Mouse (Mus musculus) stomach, embryonic 16.5 days (tissue): ENCODE data around the gene Agpat4. TPM values are rescaled to one million over a fixed set of nuclear protein-coding genes. Genes with fewer than 3 reads are reported as not detected.

Experiments
- ATAC-seq: fragments of 200-750 bp; cut with Nextera tagmentation; 2 replicates; pipeline ENCODE4 v1.8.0; 2017; ENCODE audit warnings: moderate number of reproducible peaks, moderate TSS enrichment; ENCODE audit not compliant: insufficient read depth, low FRiP score
- H3K27ac ChIP-seq: fragments of 300-500 bp; sonication (generic); 2 replicates; pipeline ENCODE4 v1.5.1; 2014; ENCODE audit warnings: low read length
- H3K27me3 ChIP-seq: fragments of 300-500 bp; sonication (generic); 2 replicates; pipeline ENCODE4 v1.6.1; 2014; ENCODE audit warnings: low read length, control low read depth, mixed read lengths; ENCODE audit not compliant: control insufficient read depth, insufficient read depth
- H3K36me3 ChIP-seq: fragments of 300-500 bp; sonication (generic); 2 replicates; pipeline ENCODE4 v1.6.1; 2014; ENCODE audit warnings: low read length; ENCODE audit not compliant: control insufficient read depth, insufficient read depth
- H3K4me1 ChIP-seq: fragments of 300-500 bp; sonication (generic); 2 replicates; pipeline ENCODE4 v1.6.1; 2014; ENCODE audit warnings: low read length, control low read depth, mixed read lengths; ENCODE audit not compliant: control insufficient read depth, insufficient read depth
- H3K4me2 ChIP-seq: fragments of 300-500 bp; sonication (generic); 2 replicates; pipeline ENCODE4 v1.6.1; 2014; ENCODE audit warnings: low read depth, low read length, mixed read lengths
- H3K4me3 ChIP-seq: fragments of 300-500 bp; sonication (generic); replicated peaks from 2 replicates; pipeline ENCODE4 v1.5.1; 2014; ENCODE audit warnings: mild to moderate bottlenecking, low read length
- H3K9ac ChIP-seq: fragments of 300-500 bp; sonication (generic); 2 replicates; pipeline ENCODE4 v1.6.1; 2014; ENCODE audit warnings: low read length
- H3K9me3 ChIP-seq: fragments of 300-500 bp; sonication (generic); replicated peaks from 2 replicates; pipeline ENCODE4 v1.6.1; 2016; ENCODE audit warnings: low read length, control low read depth; ENCODE audit not compliant: control insufficient read depth
- WGBS: fragments of 180-500 bp; shearing (Covaris S2); extraction: QIAGEN DNeasy Blood & Tissue Kit; methylation state at CpG from one replicate; pipeline ENCODE4 v1.1.7; 2014; 5-methylcytosine and 5-hydroxymethylcytosine counted together
- polyA plus RNA-seq: library from polyadenylated mRNA; unstranded; fragments of >200 nt; fragmentation: Nextera tagmentation; extraction: Ambion mirVana; gene quantifications from 2 replicates; pipeline ENCODE4 v1.2.1, GENCODE M21; 2015

Gene Agpat4
- polyA plus RNA-seq, 1 experiment from 2014 or later = 34.5 TPM

GRCm38 (mm10) chr17:12099415-12099814 lies 19.1 kb upstream of the Agpat4 start:
- Histone ChIP-seq H3K27me3 (no peaks in the 10 kb centered on the region), H3K9me3 (no peaks in the 10 kb centered on the region), H3K9ac (no peak overlapping the region), H3K27ac (no peak overlapping the region), H3K36me3 (no peaks in the 10 kb centered on the region), H3K4me2 (no peak overlapping the region), H3K4me1 (no peaks in the 10 kb centered on the region), H3K4me3 (no peak overlapping the region)
- ATAC-seq = no peak

DNA sequence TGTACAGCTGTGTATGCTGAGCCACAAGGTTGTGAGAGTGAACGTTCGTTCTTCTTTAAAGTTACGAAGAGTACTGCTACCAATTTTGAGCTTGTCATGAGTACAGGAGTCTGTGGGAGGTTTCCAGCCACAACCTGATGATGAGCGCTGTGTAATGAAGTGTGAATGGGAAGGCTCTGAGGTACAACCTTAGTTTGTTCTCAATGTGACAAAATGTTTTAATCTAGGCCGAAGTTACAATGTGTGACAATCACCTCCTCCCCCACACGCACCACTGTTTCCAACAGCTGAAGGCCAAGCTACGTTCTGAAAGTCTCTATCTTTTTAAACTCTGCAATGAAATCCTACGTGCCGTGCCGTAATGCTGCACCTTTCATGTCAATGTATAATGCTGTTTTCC lies 16.2 kb upstream of the Agpat4 start:
- 94% methylated on average over 10 of the region's 10 CpGs for WGBS

DNA sequence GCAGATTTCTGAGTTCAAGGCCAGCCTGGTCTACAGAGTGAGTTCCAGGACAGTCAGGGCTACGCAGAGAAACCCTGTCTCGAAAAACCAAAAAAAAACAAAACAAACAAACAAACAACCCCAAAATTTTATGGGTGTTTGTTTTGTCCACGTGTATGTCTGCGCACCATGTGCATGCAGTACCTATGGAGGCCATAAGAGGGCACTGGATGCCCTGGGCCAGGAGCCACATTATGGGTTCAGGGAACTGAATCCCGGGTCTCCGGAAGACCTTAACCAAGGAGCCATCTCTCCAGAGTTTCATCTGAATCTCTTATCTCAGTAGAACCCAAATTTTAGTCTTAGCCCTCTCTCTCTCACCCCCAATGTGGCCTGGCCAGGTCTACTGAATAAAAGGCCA lies 14.7 kb upstream of the Agpat4 start:
- Histone ChIP-seq H3K9ac (no peak overlapping the region), H3K4me1 (no peaks in the 10 kb centered on the region), H3K36me3 (no peaks in the 10 kb centered on the region), H3K9me3 (no peaks in the 10 kb centered on the region), H3K27me3 (no peaks in the 10 kb centered on the region), H3K4me2 (no peak overlapping the region), H3K4me3 (no peak overlapping the region), H3K27ac (no peak overlapping the region)
- WGBS = 76% methylated on average over 6 of the region's 6 CpGs
- ATAC-seq = no peak

More for the DNA sequence above, 16.2 kb upstream of the Agpat4 start:
- Histone ChIP-seq H3K4me1 (no peaks in the 10 kb centered on the region), H3K27me3 (no peaks in the 10 kb centered on the region), H3K9ac (no peak overlapping the region), H3K27ac (no peak overlapping the region), H3K36me3 (no peaks in the 10 kb centered on the region), H3K4me2 (no peak overlapping the region), H3K4me3 (no peak overlapping the region), H3K9me3 (no peaks in the 10 kb centered on the region)
- no peak for ATAC-seq

GRCm38 (mm10) chr17:12104245-12104644 lies 14.3 kb upstream of the Agpat4 start:
- Histone ChIP-seq H3K36me3 (no peaks in the 10 kb centered on the region), H3K27ac (no peak overlapping the region), H3K4me2 (no peak overlapping the region), H3K9me3 (no peaks in the 10 kb centered on the region), H3K4me1 (no peaks in the 10 kb centered on the region), H3K4me3 (no peak overlapping the region), H3K27me3 (no peaks in the 10 kb centered on the region), H3K9ac (no peak overlapping the region)
- ATAC-seq = no peak
- WGBS = 65% methylated on average over 7 of the region's 7 CpGs

DNA sequence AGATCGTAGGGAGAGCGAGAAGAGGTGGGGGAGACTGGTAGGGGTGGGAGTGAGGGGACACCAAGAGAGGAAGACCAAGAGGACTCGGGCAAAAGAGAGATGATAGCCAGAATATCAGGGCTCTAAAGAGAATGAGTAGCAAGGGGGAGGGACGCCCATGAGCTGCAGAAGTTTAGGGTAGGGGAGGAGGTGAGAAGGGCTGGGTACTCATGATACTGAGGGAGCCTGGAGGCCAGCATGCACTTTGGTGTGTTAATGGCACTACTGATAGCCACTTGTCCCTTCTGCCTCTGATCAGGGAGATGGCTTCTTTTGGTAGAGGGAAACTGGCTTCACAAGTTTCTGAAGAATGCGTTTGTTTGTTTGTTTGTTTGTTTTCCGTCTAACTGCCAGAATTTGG lies 13.8 kb upstream of the Agpat4 start:
- no peak overlapping the region for H3K4me3 ChIP-seq
- 84% methylated on average over 6 of the region's 6 CpGs for WGBS
- no peaks in the 10 kb centered on the region for H3K27me3 ChIP-seq
- ATAC-seq = no peak
- H3K4me2 ChIP-seq = no peak overlapping the region
- no peak overlapping the region for H3K27ac ChIP-seq
- H3K9ac ChIP-seq = no peak overlapping the region
- no peaks in the 10 kb centered on the region for H3K4me1 ChIP-seq
- H3K9me3 ChIP-seq = no peaks in the 10 kb centered on the region
- no peaks in the 10 kb centered on the region for H3K36me3 ChIP-seq

GRCm38 (mm10) chr17:12106255-12106654 lies 12.2 kb upstream of the Agpat4 start:
- no peaks in the 10 kb centered on the region for H3K36me3 ChIP-seq

GRCm38 (mm10) chr17:12113626-12114025 lies 4.9 kb upstream of the Agpat4 start:
- WGBS = 89% methylated on average over 6 of the region's 6 CpGs
- Histone ChIP-seq H3K9ac (no peak overlapping the region), H3K27ac (no peak overlapping the region), H3K4me1 (0 out of 2 replicates have a peak, but pooled peaks cover 4% of the 10 kb centered on the region), H3K4me3 (no peak overlapping the region), H3K9me3 (no peaks in the 10 kb centered on the region), H3K4me2 (no peak overlapping the region), H3K27me3 (no peaks in the 10 kb centered on the region), H3K36me3 (no peaks in the 10 kb centered on the region)
- ATAC-seq = no peak

More at GRCm38 (mm10) chr17:12106255-12106654, 12.2 kb upstream of the Agpat4 start:
- Histone ChIP-seq H3K27ac (no peak overlapping the region), H3K4me1 (no peaks in the 10 kb centered on the region), H3K9me3 (no peaks in the 10 kb centered on the region), H3K27me3 (no peaks in the 10 kb centered on the region), H3K4me2 (no peak overlapping the region), H3K4me3 (no peak overlapping the region), H3K9ac (no peak overlapping the region)
- no peak for ATAC-seq
- 49% methylated on average over 4 of the region's 4 CpGs for WGBS

DNA sequence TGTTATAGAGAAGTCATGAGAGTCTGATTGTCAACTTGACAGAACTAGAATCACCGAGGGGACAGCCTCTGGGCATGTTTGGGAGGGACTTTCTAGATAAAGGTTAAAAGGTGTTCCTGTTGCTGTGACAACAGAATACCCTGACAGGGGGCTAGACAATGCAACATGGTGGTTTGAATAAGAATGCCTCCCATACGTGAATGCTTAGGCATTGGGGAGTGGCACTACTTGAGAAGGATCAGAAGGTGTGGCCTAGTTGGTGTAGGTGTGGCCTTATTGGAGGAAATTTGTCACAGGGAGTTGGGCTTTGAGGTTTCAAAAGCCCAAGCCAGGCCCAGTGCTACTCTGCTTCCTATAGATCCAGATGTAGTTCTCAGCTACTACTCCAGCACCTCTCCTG lies 3.4 kb upstream of the Agpat4 start:
- 93% methylated on average over 2 of the region's 2 CpGs for WGBS
- H3K27ac ChIP-seq = no peak overlapping the region
- H3K27me3 ChIP-seq = no peaks in the 10 kb centered on the region
- no peak overlapping the region for H3K4me3 ChIP-seq
- H3K36me3 ChIP-seq = no peaks in the 10 kb centered on the region
- no peak overlapping the region for H3K9ac ChIP-seq
- no peak overlapping the region for H3K4me2 ChIP-seq
- no peaks in the 10 kb centered on the region for H3K9me3 ChIP-seq
- ATAC-seq = no peak
- peaks cover 5% of the 10 kb centered on the region for H3K4me1 ChIP-seq

DNA sequence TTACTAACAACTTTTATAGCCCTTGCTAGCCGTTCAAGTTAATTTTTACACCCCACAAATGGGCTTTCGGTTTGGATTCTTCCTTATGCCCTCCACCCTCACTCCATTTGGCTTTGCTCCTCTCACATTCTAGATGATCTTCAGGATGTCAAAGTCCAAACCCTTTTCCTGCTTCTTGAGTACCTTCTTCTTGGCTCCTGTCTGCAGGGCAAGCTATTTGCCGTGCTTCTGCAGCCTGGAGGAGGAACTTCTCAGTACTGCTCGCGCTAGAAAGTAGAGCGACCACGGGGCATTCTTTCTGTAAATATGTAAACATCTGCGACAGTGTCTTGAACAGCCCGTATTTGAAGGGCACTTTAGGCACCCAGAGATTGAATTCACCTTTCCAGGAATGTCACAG lies 373 bp upstream of the Agpat4 start:
- H3K4me2 ChIP-seq = peak overlapping the region; percentile 93
- H3K4me1 ChIP-seq = peaks cover 17% of the 10 kb centered on the region
- no peaks in the 10 kb centered on the region for H3K9me3 ChIP-seq
- no peaks in the 10 kb centered on the region for H3K27me3 ChIP-seq
- no peak for ATAC-seq
- WGBS = 5% methylated on average over 9 of the region's 9 CpGs
- peak overlapping the region; percentile 68 for H3K4me3 ChIP-seq
- peak overlapping the region; percentile 79 for H3K9ac ChIP-seq
- no peak overlapping the region for H3K27ac ChIP-seq
- H3K36me3 ChIP-seq = no peaks in the 10 kb centered on the region
